Mouse (Mus musculus) MEL (cell line): ENCODE data around the gene Gm21973.

ENCODE experiments used
- CHD2 ChIP-seq: IDR thresholded peaks from 2 replicates; pipeline ENCODE4 v1.6.1; 2011; ENCODE audit warnings: low read length, improper control_type of control experiment
- CTCF ChIP-seq, 3 experiments: IDR thresholded peaks in 2 of 3; conservative IDR thresholded peaks in 1 of 3; 2 replicates each; pipeline ENCODE4 v1.5.1; 2011 to 2012; ENCODE audit warnings: low read length in 3 of 3, low read depth in 2 of 3, mild to moderate bottlenecking in 2 of 3, improper control_type of control experiment in 1 of 3, inconsistent platforms in 1 of 3, mixed read lengths in 1 of 3, moderate library complexity in 1 of 3; ENCODE audit not compliant: control insufficient read depth in 1 of 3, insufficient read depth in 1 of 3, poor library complexity in 1 of 3, severe bottlenecking in 1 of 3
- EP300 ChIP-seq, 2 experiments: IDR thresholded peaks; 2 replicates each; pipeline ENCODE4 v1.6.1; 2011; ENCODE audit warnings: improper control_type of control experiment in 2 of 2, low read length in 2 of 2, low read depth in 1 of 2, mild to moderate bottlenecking in 1 of 2
- GABPA ChIP-seq: IDR thresholded peaks from 2 replicates; pipeline ENCODE4 v1.6.1; 2012; ENCODE audit warnings: low read depth, mild to moderate bottlenecking, inconsistent platforms, low read length, improper control_type of control experiment, moderate library complexity
- HCFC1 ChIP-seq: IDR thresholded peaks from 2 replicates; pipeline ENCODE4 v1.6.1; 2012; ENCODE audit warnings: low read depth, mild to moderate bottlenecking, inconsistent platforms, low read length, improper control_type of control experiment, moderate library complexity
- MEF2A ChIP-seq: IDR thresholded peaks from 2 replicates; pipeline ENCODE4 v1.6.1; 2014; ENCODE audit warnings: low read depth, mild to moderate bottlenecking, inconsistent platforms, low read length, improper control_type of control experiment; ENCODE audit not compliant: poor library complexity, insufficient replicate concordance, severe bottlenecking; ENCODE audit errors: extremely low read depth
- MXI1 ChIP-seq: IDR thresholded peaks from 2 replicates; pipeline ENCODE4 v1.6.1; 2011; ENCODE audit warnings: mild to moderate bottlenecking, low read depth, low read length, improper control_type of control experiment
- NELFE ChIP-seq: IDR thresholded peaks from 2 replicates; pipeline ENCODE4 v1.6.1; 2011; ENCODE audit warnings: low read depth, low read length, improper control_type of control experiment
- POLR2A ChIP-seq, 2 experiments: IDR thresholded peaks; 2 replicates each; pipeline ENCODE4 v1.6.1; 2011 to 2012; ENCODE audit warnings: low read length in 2 of 2, mild to moderate bottlenecking in 2 of 2, control low read depth in 1 of 2, improper control_type of control experiment in 1 of 2, low read depth in 1 of 2, moderate library complexity in 1 of 2; ENCODE audit not compliant: control insufficient read depth in 1 of 2, insufficient read depth in 1 of 2, poor library complexity in 1 of 2
- RAD21 ChIP-seq: IDR thresholded peaks from 2 replicates; pipeline ENCODE4 v1.6.1; 2011; ENCODE audit warnings: mild to moderate bottlenecking, low read depth, low read length, improper control_type of control experiment
- RCOR1 ChIP-seq: IDR thresholded peaks from 2 replicates; pipeline ENCODE4 v1.6.1; 2012; ENCODE audit warnings: low read depth, mild to moderate bottlenecking, inconsistent platforms, low read length, improper control_type of control experiment
- ZNF384 ChIP-seq: IDR thresholded peaks from 2 replicates; pipeline ENCODE4 v1.6.1; 2012; ENCODE audit warnings: low read depth, mild to moderate bottlenecking, inconsistent platforms, low read length, improper control_type of control experiment

- TF ChIP-seq ZNF384 (no peak), NELFE (no peak), RCOR1 (no peak), MEF2A (no peak), EP300 (IDR thresholded peaks at IDR 0.05; ENCODE audit: low read depth in 1 of 2, low read length in 2 of 2) (no peak), MXI1 (no peak), GABPA (no peak), CHD2 (no peak), POLR2A (IDR thresholded peaks at IDR 0.05; ENCODE audit: control insufficient read depth in 1 of 2, insufficient read depth in 1 of 2, low read depth in 1 of 2, low read length in 2 of 2, poor library complexity in 1 of 2) (no peak), CTCF (IDR thresholded peaks at IDR 0.05 in 2 of 3, conservative IDR thresholded peaks at IDR 0.05 in 1 of 3; ENCODE audit: control insufficient read depth in 1 of 3, insufficient read depth in 1 of 3, low read depth in 2 of 3, low read length in 3 of 3, poor library complexity in 1 of 3, severe bottlenecking in 1 of 3) (no peak), RAD21 (no peak), HCFC1 (no peak)
These were observed 85.7 kb downstream of the Gm21973 start for GRCm38 (mm10) chr15:10410881-10411280.
